Mouse (Mus musculus) adrenal gland, adult (tissue): Measurements from ENCODE around the gene Gga3.

Experiments used
- DNase-seq, 2 experiments: peaks; one replicate each; pipeline ENCODE4 v3.0.0; 2022 to 2023; ENCODE audit warnings: low spot score in 1 of 2; ENCODE audit not compliant: inconsistent age in 2 of 2

The Gga3 gene

DNA sequence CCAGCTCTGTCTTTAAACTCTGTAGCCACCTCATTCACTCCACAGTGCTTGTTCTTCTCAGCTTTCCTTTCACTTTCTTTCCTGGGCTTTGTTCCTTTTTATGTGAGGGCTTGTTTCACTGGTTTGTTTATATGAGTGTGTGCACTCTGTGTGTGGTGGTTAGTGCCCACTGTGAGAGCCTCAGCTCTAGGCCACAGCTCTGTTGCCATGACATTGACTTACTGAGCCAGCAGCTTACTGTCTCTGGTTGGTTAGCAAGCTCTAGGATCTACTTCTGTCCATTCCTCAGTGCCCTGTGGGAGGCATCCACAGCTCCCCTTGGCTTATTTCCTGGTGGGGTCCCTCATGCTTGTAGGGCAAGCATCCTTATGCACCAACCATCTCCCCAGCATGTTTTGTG, 24.8 kb downstream of the Gga3 start:
- no peak for DNase-seq

DNA sequence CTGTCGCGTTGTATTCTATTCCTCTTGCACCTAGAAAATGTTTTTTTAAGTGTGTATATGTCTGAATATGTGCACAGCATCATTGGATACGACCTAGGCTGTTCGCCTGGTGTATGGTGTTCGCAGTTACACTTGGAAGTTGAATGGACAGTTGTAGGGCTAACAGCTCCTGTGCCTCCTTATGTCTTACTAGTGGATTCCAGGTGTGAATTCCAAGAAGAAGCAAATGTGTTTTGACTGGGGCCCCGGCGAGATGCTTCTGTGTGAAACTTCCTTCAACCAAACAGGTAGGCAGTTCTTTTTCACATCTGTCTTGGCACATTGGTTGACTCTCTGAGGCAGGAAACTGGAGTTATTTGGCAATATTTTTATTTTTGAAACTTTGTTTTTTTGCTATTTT, 38.9 kb downstream of the Gga3 start:
- DNase-seq = no peak

DNA sequence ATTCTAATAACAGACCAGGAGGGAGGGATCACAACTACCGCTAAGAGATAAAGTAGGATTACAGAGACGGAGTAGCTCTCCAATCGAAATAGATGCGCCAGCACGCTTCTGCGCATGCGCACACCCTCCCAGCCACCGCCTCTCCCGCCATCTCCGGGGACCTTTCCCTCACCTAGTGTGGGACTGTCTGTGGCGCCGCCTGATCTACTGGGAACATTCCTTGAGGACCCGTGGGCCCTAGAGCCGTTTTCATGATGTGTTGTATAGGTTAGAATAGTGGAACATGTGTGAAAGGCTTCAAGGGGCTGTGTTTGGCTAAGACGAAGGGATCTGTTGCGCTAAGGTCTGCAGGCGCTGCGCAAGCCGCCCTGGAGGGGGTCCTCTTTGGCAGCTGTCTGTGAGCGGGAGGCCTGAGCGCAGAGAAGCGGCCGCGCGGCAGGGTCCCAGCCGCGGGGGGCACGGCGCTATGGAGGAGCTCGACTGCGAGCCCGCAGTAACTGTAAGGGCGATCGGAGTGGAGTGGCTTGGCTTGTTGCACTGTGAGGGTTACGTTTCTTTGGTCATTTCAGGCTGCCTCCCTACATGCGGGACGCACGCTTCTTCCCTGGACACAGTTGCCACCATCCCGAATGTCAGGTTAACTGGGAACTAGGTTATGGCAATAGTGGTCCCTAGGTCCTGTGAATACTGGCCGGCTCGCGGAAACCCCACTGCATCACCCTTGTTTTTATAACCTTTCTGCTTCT, 39.6 kb downstream of the Gga3 start, which contains the start of gene Nup85:
Gene Nup85 (plus strand): TSS at position 371 of the 746 bp plus-strand sequence.
- peak; percentile 97 to 99 for DNase-seq

DNA sequence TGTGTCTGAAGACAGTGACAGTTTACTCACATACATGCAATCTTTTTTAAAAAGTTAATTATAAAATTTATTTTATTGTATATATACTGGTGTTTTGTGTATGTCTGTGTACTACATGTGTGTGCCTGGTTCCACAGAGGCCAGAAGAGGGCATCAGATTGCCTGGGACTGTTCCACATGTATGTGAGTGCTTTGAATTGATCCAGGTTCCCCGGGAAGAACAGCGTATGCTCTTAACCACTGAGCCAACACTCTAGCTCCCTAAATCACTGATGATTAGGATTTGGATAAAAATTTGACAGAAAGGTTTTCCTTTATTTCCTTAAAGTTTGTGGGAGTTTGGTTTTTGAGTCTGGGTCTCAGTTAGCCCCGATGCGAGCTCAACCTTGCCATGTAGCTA, 40.4 kb downstream of the Gga3 start:
- DNase-seq = no peak

DNA sequence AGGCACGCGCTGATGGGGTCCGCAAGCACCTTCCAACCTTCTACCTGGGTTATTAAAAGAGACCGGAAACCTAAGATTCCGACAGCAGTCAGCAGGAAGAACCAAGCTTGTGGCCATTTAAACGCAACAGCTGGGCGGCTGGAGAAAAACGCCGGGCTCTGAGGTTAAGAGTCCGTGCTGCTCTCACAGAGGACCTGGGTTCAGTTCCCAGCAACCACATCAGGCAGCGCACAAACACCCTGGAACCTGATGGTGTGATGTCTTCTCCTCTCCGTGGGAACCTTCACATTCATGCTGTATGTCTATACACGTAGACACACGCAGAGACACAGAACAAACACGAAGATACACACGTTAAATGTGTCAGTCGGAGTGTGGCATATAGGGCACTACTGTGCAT, 48.1 kb downstream of the Gga3 start:
- DNase-seq = no peak

DNA sequence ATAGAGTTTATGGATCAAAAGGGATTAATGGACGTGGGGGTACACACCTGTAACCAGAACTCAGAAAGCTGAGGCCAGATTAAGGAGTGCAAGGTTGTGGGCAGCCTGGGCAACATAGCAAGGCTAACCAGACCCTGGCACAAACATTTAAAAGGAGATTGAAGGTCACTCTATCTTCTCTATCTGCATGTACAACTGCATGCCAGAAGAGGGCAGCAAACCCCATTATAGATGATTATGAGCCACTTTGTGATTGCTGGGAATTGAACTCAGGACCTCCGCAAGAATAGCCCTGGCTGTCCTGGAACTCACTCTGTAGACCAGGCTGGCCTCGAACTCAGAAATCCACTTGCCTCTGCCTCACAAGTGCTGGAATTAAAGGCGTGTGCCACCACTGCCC, 51.1 kb downstream of the Gga3 start:
- DNase-seq = peak in 1 of 2 experiments; percentile 62

DNA sequence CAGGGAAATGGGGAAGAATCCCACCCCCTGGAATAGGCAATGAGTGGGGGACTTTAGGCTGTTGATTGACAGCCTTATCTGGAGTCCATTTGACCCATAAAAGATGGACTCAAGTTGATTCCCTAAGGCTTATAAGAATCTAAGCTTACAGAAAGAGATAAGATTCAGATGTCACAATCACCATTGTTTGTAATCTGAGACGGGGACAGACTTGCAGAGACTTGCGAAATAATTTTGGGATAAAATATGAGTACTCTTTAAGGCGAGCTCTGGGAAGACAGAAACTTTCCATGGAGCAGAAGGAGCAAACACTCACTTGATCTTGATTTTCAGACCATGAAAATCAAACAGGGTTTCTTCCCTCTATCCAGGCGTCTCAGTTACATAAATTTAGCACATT, 60.3 kb downstream of the Gga3 start:
- peak in 1 of 2 experiments; percentile 46 for DNase-seq

DNA sequence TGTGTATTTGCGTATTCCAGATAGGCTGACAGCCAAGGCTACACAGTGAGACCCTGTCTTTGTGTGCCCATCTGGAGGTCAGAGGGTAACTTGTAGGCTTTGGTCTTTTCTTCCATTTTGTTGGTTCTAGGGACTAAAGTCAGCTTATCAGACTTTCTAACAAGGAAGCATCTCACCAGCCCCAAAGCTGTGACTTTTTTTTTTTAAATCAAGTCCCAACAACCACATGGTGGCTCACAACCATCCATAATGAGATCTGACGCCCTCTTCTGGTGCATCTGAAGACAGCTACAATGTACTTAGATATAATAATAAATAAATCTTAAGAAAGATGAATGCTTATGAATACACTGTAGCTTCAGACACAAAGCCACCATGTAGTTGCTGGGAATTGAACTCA, 65.8 kb downstream of the Gga3 start:
- no peak for DNase-seq

DNA sequence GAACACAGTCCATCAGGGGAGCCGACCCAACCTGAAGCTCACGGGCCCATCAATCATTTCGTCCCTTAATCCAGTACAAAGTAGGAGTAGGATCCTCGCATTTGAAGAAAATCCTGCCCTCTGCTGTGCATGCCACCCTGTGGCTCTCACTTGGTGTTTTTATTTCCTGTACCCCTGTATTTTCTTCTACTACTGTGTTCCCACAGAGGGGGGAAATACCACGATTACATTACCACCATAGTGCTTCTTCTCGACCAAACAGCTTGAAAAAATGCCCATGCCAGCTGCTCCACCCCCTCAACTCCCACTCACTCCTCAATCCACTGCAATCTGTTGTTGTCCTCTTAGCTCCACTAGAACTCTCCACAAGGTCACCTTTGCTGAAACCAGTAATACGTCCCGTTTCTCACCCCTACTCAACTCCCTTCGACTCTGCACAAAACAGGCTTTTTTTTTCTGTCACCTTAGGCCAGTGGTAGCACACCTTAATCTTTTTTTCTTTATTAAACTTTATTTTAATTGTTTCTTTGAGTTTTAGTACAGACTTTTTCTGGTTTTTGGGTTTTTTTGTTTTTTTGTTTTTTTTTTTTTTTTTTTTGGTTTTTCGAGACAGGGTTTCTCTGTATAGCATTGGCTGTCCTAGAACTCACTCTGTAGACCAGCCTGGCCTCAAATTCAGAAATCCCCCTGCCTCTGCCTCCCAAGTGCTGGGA, 66.8 kb downstream of the Gga3 start:
- no peak for DNase-seq

DNA sequence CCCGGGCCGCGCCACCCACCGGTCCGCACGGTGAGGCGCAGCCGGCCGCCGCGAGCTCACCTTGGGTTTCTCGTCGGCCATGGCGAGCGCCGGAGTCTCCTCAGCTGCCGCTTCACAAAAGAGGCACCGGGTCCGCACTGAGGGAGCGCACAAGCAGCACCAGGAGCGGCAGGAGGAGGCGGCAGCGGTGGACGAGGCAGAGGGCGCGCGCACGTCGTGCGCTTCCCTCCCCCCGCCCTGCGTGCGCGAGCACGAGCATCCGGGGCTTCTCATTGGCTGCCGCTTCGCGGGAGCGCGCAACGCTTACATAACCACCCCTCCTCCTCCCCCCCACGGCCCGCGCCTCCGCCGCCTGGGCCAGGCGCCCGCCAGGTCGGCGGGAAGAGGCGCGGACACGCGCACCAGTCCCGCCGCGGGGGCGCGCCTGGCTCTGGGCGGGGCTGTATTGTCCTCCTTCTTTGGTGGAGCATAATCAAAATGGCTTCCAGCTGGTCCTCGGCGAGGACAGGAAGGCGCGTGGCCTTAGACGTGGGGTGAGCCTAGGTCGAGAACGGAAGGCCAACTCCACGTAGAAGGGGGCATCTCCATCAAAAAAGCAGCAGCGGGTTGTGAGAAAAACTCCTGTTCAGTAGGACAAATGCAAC, 67.7 kb downstream of the Gga3 start, which contains the start of gene Sumo2:
Gene Sumo2 (minus strand): TSS at position 239 of the 644 bp plus-strand sequence.
- DNase-seq = peak; percentile 99 to 100

DNA sequence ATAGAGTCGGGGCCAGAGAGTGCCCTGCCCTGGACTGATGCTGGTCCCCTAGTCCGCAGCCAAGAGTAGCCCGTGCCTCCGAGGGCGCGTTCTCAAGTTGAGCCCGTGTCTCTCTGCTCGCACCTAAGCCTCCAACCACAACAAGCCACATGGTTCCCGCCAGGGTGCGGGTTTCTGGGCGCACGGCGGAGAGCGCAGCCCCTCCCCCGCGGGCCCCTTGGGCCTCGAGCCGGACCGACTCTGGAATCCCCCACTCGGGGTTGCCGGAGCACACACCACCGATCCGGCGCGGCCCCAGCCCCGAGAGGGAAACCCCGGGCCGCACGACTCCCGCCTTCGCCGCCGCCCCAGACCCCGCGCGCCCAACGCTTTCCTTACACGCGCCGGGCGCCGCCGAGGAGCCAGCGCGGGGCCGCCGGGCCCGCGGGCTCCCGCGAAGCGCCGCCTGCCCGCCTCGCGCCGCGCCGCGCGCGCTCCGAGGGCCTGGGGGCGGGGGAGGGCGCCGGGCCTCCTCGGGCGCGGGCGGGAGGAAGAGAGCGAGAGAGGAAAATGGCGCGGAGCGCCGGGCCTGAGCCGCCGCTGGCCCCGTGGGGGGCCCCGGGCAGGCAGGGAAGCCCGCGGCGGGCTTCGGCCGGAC, 68.3 kb downstream of the Gga3 start:
- DNase-seq = peak; percentile 76 to 87

DNA sequence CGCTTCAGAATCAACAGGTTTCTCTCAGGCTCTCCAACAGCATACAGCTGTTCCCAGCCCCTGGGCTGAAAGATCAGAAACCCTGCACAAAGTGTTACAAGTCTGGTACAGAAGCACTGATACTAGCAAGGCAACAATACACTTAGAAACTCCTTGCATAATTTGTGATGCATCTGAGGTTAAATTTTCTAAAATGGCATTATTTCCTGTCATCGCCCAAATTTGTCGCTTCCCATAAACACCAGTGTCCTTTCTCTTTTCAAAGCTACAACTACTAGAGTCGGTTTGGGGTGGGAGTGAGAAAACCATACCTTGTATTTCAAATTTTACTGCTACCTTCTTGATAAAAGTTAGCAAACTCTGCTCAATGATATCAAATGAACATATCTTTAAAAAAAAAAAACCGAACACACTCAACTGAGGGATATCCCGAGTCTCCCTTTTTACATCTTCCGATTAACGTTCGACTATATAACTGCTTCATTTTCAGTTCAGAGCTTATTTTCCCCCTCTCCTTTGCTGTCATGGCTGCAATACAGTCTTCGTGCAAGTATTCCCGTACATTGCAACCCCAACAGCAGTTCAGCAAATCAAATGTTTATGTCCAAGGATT, 69.0 kb downstream of the Gga3 start:
- no peak for DNase-seq
